Mouse (Mus musculus) v-Abl transformed pro-B cells (cell line): ENCODE results near the gene Zfand3.

Experiments used
- in situ Hi-C, 2 experiments: fragments of 400-800 bp; cut with MboI; formaldehyde crosslinking; loops; one replicate each; pipeline ENCODE4 v1.15.1; 2025; ENCODE audit not compliant: unreplicated experiment in 2 of 2

Zfand3 gene

DNA sequence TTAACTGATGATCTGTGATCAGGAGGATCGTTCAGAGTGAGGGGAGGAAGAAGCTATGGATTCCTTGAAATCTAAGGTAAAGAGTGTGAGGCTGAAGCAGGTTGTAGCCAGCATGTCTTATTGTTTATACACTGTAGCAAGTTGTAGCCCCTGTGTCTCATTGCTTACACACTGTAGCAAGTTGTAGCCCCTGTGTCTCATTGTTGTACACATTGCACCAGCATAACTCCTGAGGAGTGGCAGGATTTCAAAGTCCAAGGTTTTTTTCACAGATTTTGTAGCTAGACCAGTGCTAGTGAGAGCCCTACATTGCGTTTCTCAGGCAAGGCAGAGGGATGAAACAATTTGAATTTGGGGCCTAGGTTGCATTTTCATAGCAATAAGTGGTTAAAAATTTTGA, 95.1 kb downstream of the Zfand3 start:
- in situ Hi-C loops = loop anchor here (5.0 to 10.0 kb wide), 2 partner anchors 122 to 125 kb away; partner anchors contain the start of gene Mdga1 (in 1 of the 2)

DNA sequence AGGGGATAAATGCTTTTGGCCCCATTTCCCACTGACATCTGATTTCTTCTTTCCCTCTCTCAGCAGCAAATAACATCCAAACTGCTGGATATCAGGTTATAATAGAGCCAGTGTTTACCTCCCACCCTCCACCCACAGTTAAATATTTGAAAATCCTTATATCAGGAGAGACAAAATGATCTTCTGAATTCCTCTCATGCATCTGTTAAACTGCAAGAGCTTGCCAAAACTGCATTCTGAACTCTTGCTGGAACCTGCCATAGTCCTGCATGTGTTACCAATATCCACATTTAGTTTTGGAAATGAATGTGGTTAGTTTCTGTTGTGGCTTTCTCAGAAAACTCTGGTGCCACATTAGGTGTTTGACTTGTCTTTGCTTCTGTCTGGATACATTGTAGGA, 97.3 kb downstream of the Zfand3 start:
- in situ Hi-C loops = loop anchor here (5.0 to 10.0 kb wide), 2 partner anchors 124 to 127 kb away; partner anchors contain the start of gene Mdga1 (in 1 of the 2)

DNA sequence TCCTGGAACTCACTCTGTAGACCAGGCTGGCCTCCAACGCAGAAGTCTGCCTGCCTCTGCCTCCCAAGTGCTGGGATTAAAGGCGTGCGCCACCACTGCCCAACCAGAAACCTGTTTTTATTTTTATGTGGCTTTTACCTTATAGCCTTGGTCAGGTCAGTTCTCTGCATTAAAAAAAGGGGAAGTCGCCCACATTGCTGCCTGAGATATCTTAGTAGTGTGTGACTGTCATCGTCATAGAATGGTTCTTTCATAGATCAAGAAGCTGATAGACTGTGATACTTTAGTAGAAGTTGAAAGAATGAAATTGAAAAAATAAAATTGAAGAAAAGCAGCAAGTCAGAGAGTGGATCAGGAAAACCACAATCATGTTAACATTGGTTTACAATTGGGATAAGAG, 98.5 kb downstream of the Zfand3 start:
- in situ Hi-C loops = loop anchor here (5.0 to 10.0 kb wide), 2 partner anchors 126 to 128 kb away; partner anchors contain the start of gene Mdga1 (in 1 of the 2)

DNA sequence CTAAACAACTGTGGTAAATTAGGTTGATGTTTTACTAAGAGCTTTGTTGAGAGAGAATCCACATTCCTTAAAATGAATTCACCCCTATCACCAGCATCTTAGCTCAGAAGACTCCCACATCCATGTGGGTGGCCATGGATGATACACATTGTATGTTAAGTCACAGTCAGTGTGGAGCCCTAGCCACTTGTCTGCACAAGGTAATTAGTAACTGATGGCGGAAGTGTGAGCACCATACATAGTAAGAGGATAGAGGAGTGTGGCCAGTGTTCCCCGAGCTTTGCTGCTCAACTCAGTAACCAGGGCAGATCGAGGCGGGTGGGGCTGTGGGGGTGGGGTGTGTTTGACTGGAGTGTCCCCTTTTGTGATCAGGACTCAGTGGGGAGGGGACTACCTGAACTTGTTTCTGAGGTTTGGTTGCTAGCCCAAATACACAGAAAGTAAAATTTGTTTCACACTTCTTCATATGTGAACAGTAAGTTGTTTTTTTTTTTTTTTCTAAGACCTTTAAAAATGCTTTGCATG, 99.2 kb downstream of the Zfand3 start:
- in situ Hi-C loops = loop anchor here (5.0 to 10.0 kb wide), 2 partner anchors 126 to 129 kb away; partner anchors contain the start of gene Mdga1 (in 1 of the 2)

DNA sequence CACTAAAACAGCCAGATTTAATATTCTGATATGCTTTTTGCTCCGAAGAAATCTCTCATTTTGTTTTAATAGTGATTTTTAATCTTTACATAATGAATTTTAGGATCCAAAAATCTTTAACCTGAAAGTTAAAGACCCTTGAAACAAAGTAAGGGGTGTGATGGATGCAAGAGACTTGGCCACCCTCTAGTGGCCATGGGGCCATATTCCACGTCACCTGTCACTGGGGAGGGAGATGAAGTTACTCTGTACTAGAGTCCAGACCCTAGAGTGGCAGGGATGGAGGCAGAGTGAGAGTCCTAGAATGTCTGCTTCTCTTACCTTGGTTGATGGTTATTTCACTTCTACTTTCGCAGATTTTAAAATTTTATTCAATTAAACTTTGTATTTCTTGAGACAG, 100.8 kb downstream of the Zfand3 start:
- in situ Hi-C loops = loop anchor here in 1 of 2 experiments (10.0 kb wide), 1 partner anchor 131 kb away; the partner anchor contains the start of gene Mdga1

DNA sequence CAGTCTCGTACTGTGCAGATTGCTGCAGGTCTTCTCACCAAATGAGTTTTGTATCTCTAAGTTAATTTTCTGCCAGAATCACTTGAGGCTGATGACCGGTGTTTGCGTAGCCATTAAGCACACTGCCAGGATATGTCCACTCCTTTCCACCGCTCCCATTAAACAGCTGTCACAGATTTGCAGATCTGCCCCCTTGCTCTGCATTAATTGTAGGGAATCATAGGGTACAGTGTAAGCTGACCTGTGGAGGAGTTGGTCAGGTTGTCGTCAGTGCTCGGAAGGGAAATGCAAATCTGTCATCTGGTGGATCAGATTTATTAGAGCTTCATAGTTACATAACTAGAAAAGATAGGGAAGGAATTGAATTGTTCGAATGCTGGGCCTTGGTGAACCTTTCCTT, 106.1 kb downstream of the Zfand3 start:
- in situ Hi-C loops = loop anchor here (5.0 to 10.0 kb wide), 3 partner anchors 234 to 347 kb away; no protein-coding TSS in a partner anchor

DNA sequence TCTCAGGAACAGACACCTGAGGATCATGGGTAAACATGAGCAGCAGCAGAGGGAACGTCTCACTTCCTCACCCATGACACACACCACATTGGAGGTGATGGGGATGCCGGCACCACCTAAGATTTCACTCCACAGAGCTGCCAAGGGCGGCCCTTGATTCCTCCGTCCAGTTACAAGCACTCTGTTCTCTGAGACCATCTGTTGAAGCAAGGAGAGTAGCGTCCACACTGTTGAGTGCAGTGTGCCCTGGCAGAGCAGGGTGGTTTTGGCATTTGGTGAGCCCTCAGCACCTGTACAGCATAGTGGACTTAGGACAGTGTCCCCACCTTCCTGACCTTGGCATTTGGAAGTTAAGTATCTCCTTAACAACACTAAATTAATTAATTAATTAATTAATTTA, 107.0 kb downstream of the Zfand3 start:
- in situ Hi-C loops = loop anchor here (5.0 to 10.0 kb wide), 3 partner anchors 233 to 346 kb away; no protein-coding TSS in a partner anchor

DNA sequence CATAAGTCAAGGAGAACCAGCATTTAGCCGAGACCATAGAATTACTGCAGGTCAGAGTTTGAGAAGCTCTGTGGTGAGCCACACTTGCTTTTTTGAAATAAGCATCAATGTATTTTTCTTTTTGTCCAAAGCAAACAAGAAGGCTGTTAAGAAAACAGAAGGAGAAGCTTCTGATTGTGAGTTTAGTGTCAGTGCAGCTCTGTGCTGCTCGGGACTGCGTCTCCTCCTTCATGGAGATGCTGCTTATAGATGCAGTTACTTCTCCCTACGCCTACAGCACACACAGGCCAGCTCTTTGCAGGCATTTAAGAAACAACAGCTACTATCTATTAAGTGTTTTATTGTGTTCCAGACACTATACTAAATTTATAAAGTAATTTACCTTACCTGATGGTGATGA, 107.5 kb downstream of the Zfand3 start:
- in situ Hi-C loops = loop anchor here (5.0 to 10.0 kb wide), 3 partner anchors 233 to 345 kb away; no protein-coding TSS in a partner anchor

DNA sequence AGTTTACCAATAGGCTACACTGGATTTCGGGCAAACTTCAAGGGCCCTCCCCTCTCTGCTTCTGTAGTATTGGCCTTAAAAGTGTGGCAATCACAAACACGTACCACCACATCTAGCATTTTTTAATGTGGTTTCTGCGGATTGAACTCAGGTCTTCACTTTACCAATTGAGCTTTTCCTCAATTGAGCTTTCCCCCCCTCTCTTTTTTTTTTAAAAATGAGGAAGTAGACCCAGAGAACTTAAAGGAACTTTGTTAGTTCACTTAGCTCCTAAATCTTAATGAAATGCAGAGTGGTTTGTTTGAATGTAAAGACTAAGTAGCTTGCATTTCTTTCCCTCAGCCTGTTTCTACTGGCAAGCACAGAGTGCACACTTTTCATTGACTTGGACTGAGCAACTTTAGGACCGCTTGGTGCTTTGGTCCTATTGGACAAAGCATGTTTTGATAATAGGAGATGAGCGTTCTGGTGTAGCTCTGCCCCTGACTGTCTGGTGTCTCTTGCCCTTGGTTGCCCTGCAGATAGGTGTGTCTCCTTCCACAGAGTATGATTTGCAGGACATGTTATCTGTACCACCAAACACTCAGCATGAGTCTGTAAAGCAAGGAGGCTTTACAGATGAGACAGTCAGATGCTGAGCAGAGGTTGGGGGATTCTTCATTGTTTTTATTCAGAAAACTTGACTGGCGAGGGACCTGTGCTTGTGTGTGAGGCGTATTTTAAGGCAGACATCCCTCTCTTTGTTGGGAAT, 108.2 kb downstream of the Zfand3 start:
- in situ Hi-C loops = loop anchor here (5.0 to 10.0 kb wide), 3 partner anchors 232 to 345 kb away; no protein-coding TSS in a partner anchor

DNA sequence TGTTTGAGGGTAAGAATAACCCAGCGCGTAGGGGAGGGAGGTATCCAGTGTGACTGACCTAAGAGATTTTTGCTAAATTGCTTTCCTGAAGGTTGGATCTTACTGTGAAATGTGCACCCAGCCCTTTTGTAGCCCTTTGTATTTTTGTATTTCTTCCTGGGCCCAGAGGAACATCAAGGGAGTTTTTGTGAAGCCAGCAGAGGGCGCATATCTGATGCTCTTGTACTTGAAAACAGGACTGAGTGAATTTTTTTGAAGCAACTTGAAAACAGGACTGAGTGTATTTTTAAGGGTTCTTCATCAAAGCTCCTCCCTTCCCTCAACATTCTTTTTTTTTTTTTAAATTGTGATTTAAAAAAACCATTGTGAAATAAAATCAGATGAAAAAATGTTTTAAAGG, 110.2 kb downstream of the Zfand3 start:
- in situ Hi-C loops = loop anchor here (5.0 to 10.0 kb wide), 3 partner anchors 230 to 343 kb away; no protein-coding TSS in a partner anchor

DNA sequence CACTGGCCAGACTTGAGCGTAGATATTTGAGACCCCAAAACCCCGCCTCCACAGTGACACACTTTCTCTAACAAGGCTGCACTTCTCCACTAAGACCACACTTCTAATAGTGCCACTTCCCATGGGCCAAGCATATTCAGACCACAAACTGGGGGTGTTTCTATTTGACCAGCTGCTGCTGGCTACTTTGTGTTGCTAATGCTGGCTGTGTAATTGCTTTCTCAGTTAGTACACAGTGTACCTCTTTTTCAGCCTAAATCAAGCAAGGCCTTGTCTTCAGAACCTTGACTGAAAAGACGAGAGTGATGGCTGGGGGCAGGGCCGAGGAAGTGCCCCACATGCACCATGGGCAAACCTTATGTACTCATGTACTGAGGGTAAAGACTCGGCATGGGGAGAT, 111.7 kb downstream of the Zfand3 start:
- in situ Hi-C loops = loop anchor here (10.0 kb wide), 2 partner anchors 229 to 339 kb away; no protein-coding TSS in a partner anchor

DNA sequence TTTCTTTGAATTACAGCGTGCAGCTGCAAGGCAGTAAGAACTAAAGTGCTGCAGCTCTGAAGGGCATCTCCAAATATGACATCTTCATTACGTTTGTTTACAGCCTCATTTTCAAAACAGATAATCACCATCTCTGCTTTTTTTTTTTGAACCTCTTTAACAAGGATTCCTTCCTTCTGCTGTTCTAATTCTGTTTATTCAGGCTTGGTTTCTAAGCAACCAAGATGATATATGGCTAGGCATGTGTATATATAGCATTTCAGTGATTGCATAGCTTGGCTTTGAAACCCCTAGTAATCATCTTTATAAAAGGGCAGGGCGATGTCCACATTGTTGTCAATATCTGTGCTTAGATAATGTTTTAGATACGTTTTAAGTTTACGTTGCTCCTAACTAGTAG, 113.5 kb downstream of the Zfand3 start:
- in situ Hi-C loops = loop anchor here (10.0 kb wide), 2 partner anchors 227 to 337 kb away; no protein-coding TSS in a partner anchor

DNA sequence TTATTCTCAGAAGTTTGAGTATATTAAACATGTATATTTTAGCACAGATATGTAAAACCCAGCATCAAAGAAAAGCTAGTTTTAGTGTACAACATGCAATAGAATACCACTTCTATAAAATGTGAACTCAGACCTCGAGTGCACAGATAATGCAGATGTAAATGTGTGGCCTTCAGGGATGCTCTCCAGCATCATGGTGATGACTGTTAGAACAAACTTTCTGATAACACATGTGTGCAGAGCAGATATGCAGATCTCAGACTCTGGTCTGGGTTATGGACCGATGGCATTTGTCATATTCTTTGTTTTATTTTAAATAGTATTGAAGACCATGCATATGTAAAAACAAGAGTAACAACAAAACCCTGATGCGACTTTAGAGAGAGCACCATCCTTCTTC, 117.7 kb downstream of the Zfand3 start:
- in situ Hi-C loops = no loop called here

DNA sequence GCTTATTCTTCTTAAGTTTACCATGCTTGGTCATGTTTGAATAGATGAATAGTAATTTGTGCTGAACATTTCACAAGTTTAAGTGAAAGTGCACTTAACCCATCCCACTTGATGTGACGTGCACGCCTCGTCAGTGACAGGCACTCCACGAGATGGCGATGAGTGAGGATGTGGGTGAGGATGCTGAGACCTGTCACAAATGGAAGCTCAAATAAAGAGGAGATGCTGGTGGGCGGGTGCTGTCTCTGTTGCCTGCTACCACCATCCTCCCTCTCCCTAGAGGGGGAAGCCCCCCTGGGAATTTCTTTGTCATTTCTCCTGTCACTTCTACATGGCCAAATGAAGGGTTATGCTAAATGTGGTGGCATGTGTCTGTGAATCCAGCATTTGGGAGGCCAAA, 123.9 kb downstream of the Zfand3 start:
- in situ Hi-C loops = no loop called here

DNA sequence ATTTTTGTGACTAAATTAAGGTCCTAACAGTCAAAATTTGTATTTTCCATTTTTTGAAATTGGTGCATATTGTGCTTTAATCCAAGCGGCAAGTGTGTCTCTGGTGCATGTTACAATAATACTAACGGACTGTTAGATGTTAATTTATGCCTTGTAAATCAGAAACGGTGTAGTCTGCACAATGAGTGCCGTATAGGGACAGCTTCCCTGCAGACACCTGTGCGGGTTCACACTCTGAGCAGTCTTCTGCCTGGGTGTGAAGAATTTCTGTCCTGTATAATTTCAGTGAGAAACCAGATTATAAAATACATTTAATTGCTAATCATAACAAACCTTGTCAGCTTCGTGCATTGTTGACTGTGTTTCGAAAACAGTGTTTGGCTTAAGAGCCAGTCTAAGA, 124.7 kb downstream of the Zfand3 start:
- in situ Hi-C loops = no loop called here

DNA sequence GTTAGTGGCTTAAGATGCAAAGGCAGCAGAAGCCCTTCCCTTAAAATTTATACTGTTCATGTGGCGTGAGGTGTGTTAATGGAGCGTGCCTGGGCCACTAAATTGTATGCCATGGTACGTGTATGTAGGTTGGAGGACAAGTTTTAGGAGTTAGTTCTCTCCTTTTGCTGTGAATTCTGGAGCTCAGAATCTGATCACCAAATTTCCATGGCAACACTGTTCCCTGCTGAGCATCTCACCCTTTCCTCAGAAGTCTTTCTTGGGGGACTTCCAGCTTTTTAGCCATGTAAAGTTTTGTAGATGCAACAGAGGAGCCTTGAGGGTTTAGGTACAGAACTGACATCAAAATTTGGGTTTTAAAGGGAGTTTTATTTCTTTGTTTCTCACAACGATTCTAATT, 125.8 kb downstream of the Zfand3 start:
- in situ Hi-C loops = no loop called here

DNA sequence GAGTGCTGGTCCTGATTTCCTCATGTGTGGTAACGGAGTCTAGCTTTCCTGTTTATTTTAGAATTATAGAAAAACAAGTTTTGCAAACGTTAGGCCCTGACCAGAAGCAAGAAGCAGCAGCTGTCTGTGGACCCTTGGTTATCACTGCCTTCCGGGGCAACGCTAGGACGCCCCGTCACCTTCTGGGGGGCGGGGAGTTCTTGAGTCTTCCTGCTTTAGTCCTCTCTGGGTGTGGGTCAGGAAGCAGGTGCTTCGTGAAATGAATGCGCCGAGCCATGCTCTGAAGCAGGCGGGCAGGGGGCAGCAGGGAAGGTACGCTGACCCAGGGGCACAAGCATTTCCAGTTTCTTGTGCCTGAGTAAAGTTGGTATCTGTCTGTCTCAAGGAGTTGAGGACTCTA, 129.1 kb downstream of the Zfand3 start:
- in situ Hi-C loops = no loop called here

DNA sequence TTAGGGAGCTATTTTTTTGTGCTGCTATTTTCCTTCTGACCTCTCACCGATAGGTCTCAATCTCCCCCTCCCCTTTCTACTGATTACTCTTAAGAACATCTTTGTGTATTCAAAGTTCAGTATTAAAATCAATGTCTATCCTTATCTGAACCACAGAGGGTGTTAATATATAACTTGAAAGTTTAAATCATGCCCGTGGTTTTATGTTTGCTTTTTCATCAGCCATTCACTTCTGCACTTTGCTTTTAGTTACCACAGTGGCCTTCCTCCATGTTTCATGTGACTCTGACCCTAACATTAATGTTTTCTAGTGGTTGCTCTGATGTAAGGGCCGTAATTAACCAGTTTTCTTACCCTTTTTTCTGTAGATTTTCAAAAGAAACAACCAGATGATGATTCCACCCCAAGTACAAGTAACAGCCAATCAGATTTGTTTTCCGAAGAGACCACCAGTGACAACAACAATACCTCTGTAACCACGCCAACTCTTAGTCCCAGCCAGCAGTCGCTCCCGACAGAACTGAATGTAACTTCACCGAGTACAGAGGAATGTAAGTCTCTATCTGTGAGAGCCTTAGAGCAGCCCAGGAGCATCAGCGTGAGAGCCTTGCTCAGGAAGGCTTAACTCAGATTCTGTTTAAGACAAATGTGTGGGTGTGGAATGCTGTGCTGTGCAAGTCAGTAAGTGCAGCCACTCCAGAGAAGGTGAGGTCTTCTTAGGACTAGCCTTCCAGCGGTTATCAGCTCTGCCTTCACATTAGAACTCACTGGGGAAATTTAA, 130.6 kb downstream of the Zfand3 start:
- in situ Hi-C loops = no loop called here

DNA sequence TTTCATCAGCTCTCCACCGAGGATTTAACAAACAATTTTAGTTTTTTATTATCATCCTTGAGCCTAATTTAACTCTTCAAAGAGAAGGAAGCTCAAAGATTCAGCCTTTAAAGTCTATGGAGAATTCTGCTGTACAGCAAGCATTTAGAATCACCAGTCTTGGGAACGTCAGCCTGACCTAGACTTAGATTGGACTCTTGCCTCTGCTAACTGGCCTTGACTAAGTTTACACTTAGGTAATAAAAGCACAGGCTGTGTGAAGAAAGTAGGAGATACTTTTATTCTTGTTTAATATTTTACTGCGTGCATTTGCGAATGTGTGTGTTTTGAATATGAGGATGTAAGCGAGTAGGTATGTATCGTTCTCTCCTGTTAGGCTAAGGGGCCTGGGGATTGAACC, 131.4 kb downstream of the Zfand3 start:
- in situ Hi-C loops = no loop called here

DNA sequence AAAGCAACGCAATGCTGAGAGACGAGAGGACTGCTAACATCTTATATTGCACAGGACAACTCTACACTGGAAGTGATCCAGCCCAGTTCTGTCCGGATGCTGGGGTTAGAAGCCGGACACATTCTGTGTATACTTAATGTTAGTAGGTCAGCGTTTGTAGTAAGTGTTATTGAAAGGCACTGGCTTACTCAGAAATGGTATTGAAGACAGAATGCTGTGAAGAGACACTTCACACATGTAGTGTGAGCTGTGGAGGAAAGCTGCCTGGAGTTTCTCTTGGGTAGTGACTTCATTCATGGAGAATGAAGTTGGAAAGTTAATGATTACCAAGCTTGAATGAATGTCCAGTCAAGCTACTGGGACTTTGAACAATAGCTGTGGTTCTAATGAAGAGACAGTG, 132.2 kb downstream of the Zfand3 start:
- in situ Hi-C loops = no loop called here

DNA sequence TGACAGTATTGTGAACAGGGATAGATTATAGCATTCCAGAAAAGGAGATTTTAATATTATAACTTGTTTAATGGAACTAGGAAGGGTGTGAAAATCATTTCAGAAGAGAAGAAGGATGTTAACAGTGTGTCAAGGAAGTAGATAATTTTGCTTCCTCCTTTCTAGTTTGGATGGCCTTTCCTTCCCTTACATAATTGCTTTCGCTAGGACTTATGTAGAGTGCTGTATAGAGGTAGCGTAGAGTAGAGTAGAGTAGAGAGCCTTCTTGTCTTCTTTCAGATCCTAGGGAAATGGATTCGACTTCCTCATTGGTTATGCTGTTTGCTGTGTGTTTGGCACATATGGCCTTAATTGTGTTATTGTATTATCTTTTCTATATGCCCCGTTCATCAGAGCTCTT, 132.6 kb downstream of the Zfand3 start:
- in situ Hi-C loops = no loop called here
